Mouse (Mus musculus) liver, embryonic 14.5 days (tissue): Measurements from ENCODE around the gene Rnf167.

Experiments
- CTCF ChIP-seq: IDR thresholded peaks from 2 replicates; pipeline ENCODE4 v1.5.1; 2016; ENCODE audit warnings: antibody characterized with exemption, low read depth, control low read depth
- EP300 ChIP-seq: IDR thresholded peaks from 2 replicates; pipeline ENCODE4 v1.6.1; 2016; ENCODE audit warnings: antibody characterized with exemption, low read depth

DNA sequence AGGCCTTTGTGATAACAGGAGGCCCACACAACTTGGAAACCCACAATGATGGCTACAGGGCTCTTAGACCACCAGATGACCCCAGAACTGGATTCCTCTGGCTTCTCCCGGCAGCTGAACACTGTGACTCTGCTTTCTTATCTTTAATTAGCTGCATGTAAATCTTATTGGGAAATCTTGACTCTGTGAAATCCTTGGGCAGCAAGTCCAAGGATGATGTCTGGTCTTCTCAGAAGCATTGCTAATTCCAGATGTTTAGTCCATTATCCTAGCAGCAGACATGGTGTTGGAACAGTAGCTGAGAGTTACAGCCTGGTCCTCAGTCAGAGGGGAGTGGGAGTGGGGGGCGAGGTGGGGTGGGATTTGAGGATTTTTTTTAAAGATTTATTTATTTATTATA is 18.6 kb upstream of the Rnf167 start:
- TF ChIP-seq CTCF (no peak), EP300 (no peak)
